Mouse (Mus musculus) intestine, embryonic 15.5 days (tissue): ENCODE measurements at regions not wholly inside any gene's neighbourhood (a gene's known extent, or its start where the extent isn't known, plus 50 kb on each side); places are given as distances from the start of the nearest gene placed in this dataset.

ENCODE experiments used
- ATAC-seq: fragments of 200-750 bp; cut with Nextera tagmentation; 2 replicates; pipeline ENCODE4 v1.8.0; 2017; ENCODE audit warnings: moderate TSS enrichment, moderate library complexity
- H3K27ac ChIP-seq: fragments of 300-500 bp; sonication (generic); 2 replicates; pipeline ENCODE4 v1.5.1; 2015; ENCODE audit warnings: mild to moderate bottlenecking, inconsistent platforms
- H3K27me3 ChIP-seq: fragments of 300-500 bp; sonication (generic); replicated peaks from 2 replicates; pipeline ENCODE4 v1.6.1; 2015; ENCODE audit warnings: inconsistent platforms
- H3K36me3 ChIP-seq: fragments of 300-500 bp; sonication (generic); 2 replicates; pipeline ENCODE4 v1.6.1; 2015; ENCODE audit warnings: inconsistent platforms
- H3K4me1 ChIP-seq: fragments of 300-500 bp; sonication (generic); replicated peaks from 2 replicates; pipeline ENCODE4 v1.6.1; 2015; ENCODE audit warnings: inconsistent platforms
- H3K4me2 ChIP-seq: fragments of 300-500 bp; sonication (generic); replicated peaks from 2 replicates; pipeline ENCODE4 v1.6.1; 2015; ENCODE audit warnings: mild to moderate bottlenecking, inconsistent platforms
- H3K4me3 ChIP-seq: fragments of 300-500 bp; sonication (generic); replicated peaks from 2 replicates; pipeline ENCODE4 v1.5.1; 2015; ENCODE audit warnings: inconsistent platforms
- H3K9ac ChIP-seq: fragments of 300-500 bp; sonication (generic); 2 replicates; pipeline ENCODE4 v1.6.1; 2015; ENCODE audit warnings: inconsistent platforms
- H3K9me3 ChIP-seq: fragments of 300-500 bp; sonication (generic); 2 replicates; pipeline ENCODE4 v1.6.1; 2016; ENCODE audit warnings: inconsistent platforms
- WGBS: fragments of 180-500 bp; shearing (Covaris S2); methylation state at CpG from one replicate; pipeline ENCODE4 v1.1.7; 2015; 5-methylcytosine and 5-hydroxymethylcytosine counted together

- no peak for ATAC-seq
- 73% methylated on average over 7 of the region's 7 CpGs for WGBS
- no peaks in the 10 kb centered on the region for H3K4me1 ChIP-seq
- H3K27ac ChIP-seq, result no peak overlapping the region
- H3K4me2 ChIP-seq, result no peak overlapping the region
- H3K9me3 ChIP-seq, result no peaks in the 10 kb centered on the region
- H3K4me3 ChIP-seq, result no peak overlapping the region
- no peaks in the 10 kb centered on the region for H3K36me3 ChIP-seq
- H3K27me3 ChIP-seq, result no peaks in the 10 kb centered on the region
- H3K9ac ChIP-seq, result no peak overlapping the region
Observed at GRCm38 (mm10) chr11:44278521-44279208, 121.2 kb upstream of the Il12b start.

- no peak overlapping the region for H3K4me3 ChIP-seq
- H3K36me3 ChIP-seq, result no peaks in the 10 kb centered on the region
- 81% methylated on average over 2 of the region's 2 CpGs for WGBS
- no peak overlapping the region for H3K27ac ChIP-seq
- ATAC-seq, result no peak
- H3K4me1 ChIP-seq, result no peaks in the 10 kb centered on the region
- no peaks in the 10 kb centered on the region for H3K9me3 ChIP-seq
- no peak overlapping the region for H3K4me2 ChIP-seq
- H3K27me3 ChIP-seq, result no peaks in the 10 kb centered on the region
- no peak overlapping the region for H3K9ac ChIP-seq
Observed at GRCm38 (mm10) chr11:44285961-44286360, 113.9 kb upstream of the Il12b start.

- Histone ChIP-seq H3K9ac (no peak overlapping the region), H3K4me3 (no peak overlapping the region), H3K27ac (no peak overlapping the region), H3K4me1 (no peaks in the 10 kb centered on the region), H3K27me3 (no peaks in the 10 kb centered on the region), H3K36me3 (no peaks in the 10 kb centered on the region), H3K9me3 (no peaks in the 10 kb centered on the region), H3K4me2 (no peak overlapping the region)
- no peak for ATAC-seq
- WGBS, result 79% methylated on average over 1 of the region's 1 CpGs
Observed at GRCm38 (mm10) chr11:44288825-44289224, 111.0 kb upstream of the Il12b start.

- Histone ChIP-seq H3K4me1 (no peaks in the 10 kb centered on the region), H3K27me3 (no peaks in the 10 kb centered on the region), H3K4me2 (no peak overlapping the region), H3K9ac (no peak overlapping the region), H3K36me3 (no peaks in the 10 kb centered on the region), H3K27ac (no peak overlapping the region), H3K4me3 (no peak overlapping the region), H3K9me3 (no peaks in the 10 kb centered on the region)
- no peak for ATAC-seq
- 89% methylated on average over 8 of the region's 8 CpGs for WGBS
Observed at GRCm38 (mm10) chr11:44303786-44304185, 96.1 kb upstream of the Il12b start.

- WGBS, result 80% methylated on average over 8 of the region's 8 CpGs
- Histone ChIP-seq H3K4me2 (no peak overlapping the region), H3K27ac (no peak overlapping the region), H3K4me1 (no peaks in the 10 kb centered on the region), H3K27me3 (no peaks in the 10 kb centered on the region), H3K9ac (no peak overlapping the region), H3K9me3 (no peaks in the 10 kb centered on the region), H3K4me3 (no peak overlapping the region), H3K36me3 (no peaks in the 10 kb centered on the region)
- no peak for ATAC-seq
Observed at GRCm38 (mm10) chr11:44316061-44316460, 83.8 kb upstream of the Il12b start.

GRCm38 (mm10) chr11:44319136-44319535, 80.7 kb upstream of the Il12b start:
- ATAC-seq, result no peak
- H3K9ac ChIP-seq, result no peak overlapping the region
- no peaks in the 10 kb centered on the region for H3K4me1 ChIP-seq
- WGBS, result 86% methylated on average over 3 of the region's 3 CpGs
- no peak overlapping the region for H3K4me3 ChIP-seq
- no peaks in the 10 kb centered on the region for H3K36me3 ChIP-seq
- no peaks in the 10 kb centered on the region for H3K9me3 ChIP-seq
- no peak overlapping the region for H3K27ac ChIP-seq
- no peaks in the 10 kb centered on the region for H3K27me3 ChIP-seq
- H3K4me2 ChIP-seq, result no peak overlapping the region

GRCm38 (mm10) chr11:44323314-44323713, 76.5 kb upstream of the Il12b start:
- Histone ChIP-seq H3K27ac (no peak overlapping the region), H3K9me3 (no peaks in the 10 kb centered on the region), H3K4me2 (no peak overlapping the region), H3K9ac (no peak overlapping the region), H3K4me1 (no peaks in the 10 kb centered on the region), H3K4me3 (no peak overlapping the region), H3K36me3 (no peaks in the 10 kb centered on the region), H3K27me3 (no peaks in the 10 kb centered on the region)
- ATAC-seq, result no peak
- WGBS, result 62% methylated on average over 2 of the region's 2 CpGs

- H3K36me3 ChIP-seq, result no peaks in the 10 kb centered on the region
- H3K27me3 ChIP-seq, result no peaks in the 10 kb centered on the region
- H3K27ac ChIP-seq, result no peak overlapping the region
- no peak for ATAC-seq
- no peak overlapping the region for H3K9ac ChIP-seq
- WGBS, result 94% methylated on average over 4 of the region's 4 CpGs
- no peak overlapping the region for H3K4me3 ChIP-seq
- no peak overlapping the region for H3K4me2 ChIP-seq
- H3K4me1 ChIP-seq, result no peaks in the 10 kb centered on the region
- H3K9me3 ChIP-seq, result no peaks in the 10 kb centered on the region
Observed at GRCm38 (mm10) chr11:44325066-44325465, 74.8 kb upstream of the Il12b start.

GRCm38 (mm10) chr11:44325525-44325924, 74.3 kb upstream of the Il12b start:
- 0 out of 2 replicates have a peak, but pooled peaks cover 3% of the 10 kb centered on the region for H3K27me3 ChIP-seq
- no peak overlapping the region for H3K9ac ChIP-seq
- ATAC-seq, result no peak
- no peak overlapping the region for H3K27ac ChIP-seq
- 81% methylated on average over 11 of the region's 11 CpGs for WGBS
- H3K9me3 ChIP-seq, result no peaks in the 10 kb centered on the region
- H3K4me3 ChIP-seq, result no peak overlapping the region
- H3K4me2 ChIP-seq, result no peak overlapping the region
- H3K4me1 ChIP-seq, result no peaks in the 10 kb centered on the region
- H3K36me3 ChIP-seq, result no peaks in the 10 kb centered on the region

GRCm38 (mm10) chr11:44329503-44329902, 70.4 kb upstream of the Il12b start:
- ATAC-seq, result no peak
- 0 out of 2 replicates have a peak, but pooled peaks cover 3% of the 10 kb centered on the region for H3K27me3 ChIP-seq
- H3K4me3 ChIP-seq, result no peak overlapping the region
- WGBS, result 75% methylated on average over 4 of the region's 4 CpGs
- no peak overlapping the region for H3K4me2 ChIP-seq
- no peaks in the 10 kb centered on the region for H3K9me3 ChIP-seq
- no peaks in the 10 kb centered on the region for H3K4me1 ChIP-seq
- H3K36me3 ChIP-seq, result no peaks in the 10 kb centered on the region
- H3K27ac ChIP-seq, result no peak overlapping the region
- H3K9ac ChIP-seq, result no peak overlapping the region

GRCm38 (mm10) chr11:44330438-44330837, 69.4 kb upstream of the Il12b start:
- Histone ChIP-seq H3K9me3 (no peaks in the 10 kb centered on the region), H3K4me2 (no peak overlapping the region)
- 67% methylated on average over 6 of the region's 6 CpGs for WGBS

GRCm38 (mm10) chr11:44330851-44331773, 68.8 kb upstream of the Il12b start:
- Histone ChIP-seq H3K36me3 (no peaks in the 10 kb centered on the region), H3K4me3 (no peak overlapping the region), H3K4me2 (no peak overlapping the region), H3K4me1 (no peaks in the 10 kb centered on the region), H3K9me3 (no peaks in the 10 kb centered on the region), H3K27ac (no peak overlapping the region), H3K9ac (no peak overlapping the region), H3K27me3 (0 out of 2 replicates have a peak, but pooled peaks cover 3% of the 10 kb centered on the region)
- WGBS, result 43% methylated on average over 15 of the region's 15 CpGs
- ATAC-seq, result peak; percentile 71; the same call in 1 of the 2 replicates

More at GRCm38 (mm10) chr11:44330438-44330837, 69.4 kb upstream of the Il12b start:
- H3K36me3 ChIP-seq, result no peaks in the 10 kb centered on the region
- no peaks in the 10 kb centered on the region for H3K4me1 ChIP-seq
- no peak for ATAC-seq
- H3K27ac ChIP-seq, result no peak overlapping the region
- H3K4me3 ChIP-seq, result no peak overlapping the region
- no peak overlapping the region for H3K9ac ChIP-seq
- 0 out of 2 replicates have a peak, but pooled peaks cover 3% of the 10 kb centered on the region for H3K27me3 ChIP-seq
